Mouse (Mus musculus) urinary bladder, postnatal 4 days (tissue): ENCODE results near the gene Kifc1.
"Not testable (repeated sequence)": the region's sequence is repeated elsewhere in the genome, so short reads cannot be mapped to it uniquely, and the experiment has no call there.

Source experiments
- DNase-seq, 2 experiments: peaks; one replicate each; pipeline ENCODE4 v3.0.0; 2021 to 2022; ENCODE audit warnings: low spot score in 2 of 2

Gene Kifc1

DNA sequence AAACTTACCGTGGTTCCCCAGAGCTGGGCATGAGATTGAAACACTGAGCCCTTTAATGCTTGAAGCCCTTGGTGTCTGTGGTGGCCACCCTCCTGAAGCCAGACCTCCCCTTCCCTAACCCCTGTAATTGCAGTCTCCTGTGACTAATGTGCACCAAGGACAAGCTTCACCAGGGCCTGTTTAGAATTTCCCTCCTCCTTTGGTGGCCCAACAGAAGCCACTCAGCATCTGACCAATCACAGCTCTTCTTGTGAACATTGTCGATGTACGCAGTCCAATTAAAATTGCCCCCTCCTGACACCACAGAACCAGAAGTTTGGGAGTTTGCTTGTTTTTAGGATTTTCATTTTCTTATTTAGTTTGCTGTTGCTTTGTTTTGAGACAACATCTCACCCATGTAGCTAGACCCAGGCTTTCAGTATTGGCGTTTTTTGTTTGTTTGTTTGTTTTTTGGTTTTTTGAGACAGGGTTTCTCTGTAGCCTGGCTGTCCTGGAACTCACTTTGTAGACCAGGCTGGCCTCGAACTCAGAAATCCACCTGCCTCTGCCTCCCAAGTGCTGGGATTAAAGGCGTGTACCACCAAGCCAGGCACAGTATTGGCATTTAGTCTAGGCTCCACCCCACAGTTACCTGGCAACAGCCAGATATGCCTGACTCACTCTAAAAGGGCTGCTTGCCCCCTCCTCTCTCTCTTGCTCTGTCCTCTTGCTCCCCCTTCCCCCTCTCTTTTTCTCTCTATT, 13.6 kb upstream of the Kifc1 start:
- DNase-seq: not testable (repeated sequence)

DNA sequence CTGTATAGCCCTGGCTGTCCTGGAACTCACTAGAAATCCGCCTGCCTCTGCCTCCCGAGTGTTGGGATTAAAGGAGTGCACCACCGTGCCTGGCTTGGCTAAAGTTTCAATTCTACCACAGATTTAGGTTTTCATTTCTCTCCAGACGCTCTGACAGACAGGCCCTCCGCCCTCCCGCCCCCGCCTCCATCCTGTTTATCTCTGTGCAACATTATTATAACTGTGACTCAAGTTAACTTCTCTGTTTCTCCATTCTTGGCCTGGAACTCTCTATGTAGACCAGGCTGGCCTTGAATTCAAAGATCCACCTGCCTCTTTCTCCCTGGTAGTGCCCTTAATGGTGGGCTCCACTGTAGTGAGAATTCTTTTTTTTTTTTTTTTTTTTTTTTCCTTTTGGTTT, 12.0 kb upstream of the Kifc1 start:
- DNase-seq: no peak

DNA sequence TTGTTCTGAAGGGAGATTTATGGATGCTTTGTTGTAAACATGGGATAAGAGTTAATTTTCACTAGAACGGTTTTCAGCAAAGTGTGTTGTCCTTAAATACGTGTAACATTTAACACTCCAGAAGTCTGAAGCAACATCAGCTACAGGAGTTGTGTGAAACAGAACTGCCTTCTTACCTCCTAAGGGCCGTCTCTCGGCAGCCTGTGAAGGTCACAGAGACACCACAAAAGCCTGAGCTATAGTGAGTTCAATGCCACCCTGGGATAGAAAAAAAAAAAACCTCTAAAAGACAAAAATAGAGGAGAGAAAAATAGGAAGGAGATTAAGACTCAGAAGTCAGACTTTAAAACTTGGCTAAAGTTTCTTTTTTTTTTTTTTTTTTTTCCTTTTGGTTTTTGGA, 11.6 kb upstream of the Kifc1 start:
- DNase-seq: no peak

DNA sequence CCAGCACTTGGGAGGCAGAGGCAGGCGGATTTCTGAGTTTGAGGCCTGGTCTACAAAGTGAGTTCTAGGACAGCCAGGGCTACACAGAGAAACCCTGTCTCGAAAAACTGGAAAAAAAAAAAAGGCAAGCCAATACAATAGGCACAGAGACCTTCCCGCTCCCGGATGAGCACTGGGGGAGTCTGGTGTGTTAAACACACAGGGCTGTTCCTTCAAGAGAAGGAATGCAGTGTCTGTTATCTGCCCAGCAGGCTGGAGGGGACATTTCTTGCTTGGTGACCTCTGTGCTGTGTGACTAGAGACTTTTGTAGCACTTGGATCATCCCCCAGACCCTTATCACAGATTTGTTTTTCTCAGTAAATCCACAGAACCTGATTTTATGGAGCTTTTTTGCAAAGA, 11.2 kb upstream of the Kifc1 start:
- no peak for DNase-seq

DNA sequence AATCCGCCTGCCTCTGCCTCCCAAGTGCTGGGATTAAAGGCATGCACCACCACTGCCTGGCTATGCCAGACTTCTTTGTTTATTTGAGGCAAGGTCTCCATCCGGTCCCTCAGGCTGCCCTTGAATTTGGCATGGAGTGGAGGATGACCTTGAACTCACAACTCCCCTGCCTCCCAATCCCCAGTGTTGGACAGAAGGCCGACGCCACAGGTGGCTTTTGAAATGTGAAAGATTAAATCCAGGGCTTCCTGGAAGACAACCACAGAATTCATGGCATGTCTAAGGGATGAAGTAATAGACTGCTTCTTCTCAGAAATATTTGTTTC, 10.5 kb upstream of the Kifc1 start:
- no peak for DNase-seq

DNA sequence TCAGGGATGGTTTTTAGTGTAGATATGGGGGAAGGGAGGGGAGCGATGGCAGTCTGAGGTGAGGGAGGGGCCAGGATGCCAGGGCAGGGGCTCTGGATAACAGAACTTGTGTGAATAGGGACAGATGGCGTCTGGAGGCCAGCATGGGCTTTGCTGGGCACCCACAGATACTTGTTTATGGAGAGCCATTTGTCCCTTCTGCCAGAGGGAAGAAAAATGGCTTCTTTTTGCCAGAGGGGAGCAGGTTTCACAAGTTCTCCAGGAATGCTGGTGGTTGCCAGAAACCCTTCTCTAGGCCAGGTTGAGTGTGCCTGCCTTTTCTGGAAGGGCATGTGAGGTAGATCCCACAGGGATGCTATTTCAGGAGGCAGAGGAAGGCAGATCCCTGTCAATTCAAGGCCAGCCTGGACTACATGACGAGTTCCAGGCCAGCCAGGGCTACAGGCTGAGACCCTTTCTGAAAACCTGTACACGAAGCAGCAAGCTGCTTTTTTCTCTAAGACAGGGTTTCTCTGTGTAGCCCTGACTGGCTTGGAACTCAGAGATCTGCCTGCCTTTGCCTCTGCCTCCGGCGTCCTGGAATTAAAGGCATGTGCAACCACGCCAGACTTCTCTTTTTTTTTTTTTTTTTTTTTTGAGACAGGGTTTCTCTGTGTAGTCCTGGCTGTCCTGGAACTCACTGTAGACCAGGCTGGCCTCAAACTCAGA, 10.0 kb upstream of the Kifc1 start:
- no peak for DNase-seq

DNA sequence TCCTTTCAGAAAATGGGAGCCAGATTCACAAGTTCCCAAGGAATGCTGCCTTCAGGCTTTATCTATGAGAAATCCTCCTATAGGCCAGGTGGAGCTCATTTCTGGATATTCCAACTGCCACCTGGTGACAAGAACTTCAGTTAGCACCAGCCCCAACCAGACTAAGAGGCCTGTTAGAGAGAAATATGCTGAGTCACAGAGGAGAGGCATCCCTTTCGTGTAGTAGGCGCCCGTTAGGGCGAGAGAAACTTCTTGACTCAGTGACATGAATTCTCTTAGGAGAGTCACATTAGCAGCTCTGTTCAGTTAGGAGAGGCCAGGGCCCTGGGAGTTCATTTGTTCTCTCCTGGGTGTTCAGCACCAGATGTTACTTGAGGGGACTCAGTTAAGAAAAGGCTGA, 9.2 kb upstream of the Kifc1 start:
- no peak for DNase-seq

DNA sequence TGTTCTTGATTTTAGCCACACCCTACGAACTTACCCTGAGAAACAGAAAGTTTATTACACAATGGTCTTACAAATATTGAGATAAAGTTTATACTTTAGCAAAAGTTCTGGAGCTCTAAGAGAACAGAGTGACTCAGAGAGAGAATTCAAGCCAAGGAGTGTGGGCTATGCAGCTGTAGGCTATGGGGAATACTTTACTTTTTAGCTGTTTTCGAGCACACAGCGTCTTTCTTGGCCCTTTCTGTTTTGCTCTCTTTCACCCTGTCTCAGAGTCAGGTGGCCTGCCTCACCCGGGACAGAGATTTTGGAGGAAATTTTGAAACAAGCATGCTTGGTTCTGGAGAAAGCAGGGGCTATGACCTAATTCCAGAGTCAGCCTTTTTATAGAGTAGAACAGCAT, 7.7 kb upstream of the Kifc1 start:
- DNase-seq: not testable (repeated sequence)

DNA sequence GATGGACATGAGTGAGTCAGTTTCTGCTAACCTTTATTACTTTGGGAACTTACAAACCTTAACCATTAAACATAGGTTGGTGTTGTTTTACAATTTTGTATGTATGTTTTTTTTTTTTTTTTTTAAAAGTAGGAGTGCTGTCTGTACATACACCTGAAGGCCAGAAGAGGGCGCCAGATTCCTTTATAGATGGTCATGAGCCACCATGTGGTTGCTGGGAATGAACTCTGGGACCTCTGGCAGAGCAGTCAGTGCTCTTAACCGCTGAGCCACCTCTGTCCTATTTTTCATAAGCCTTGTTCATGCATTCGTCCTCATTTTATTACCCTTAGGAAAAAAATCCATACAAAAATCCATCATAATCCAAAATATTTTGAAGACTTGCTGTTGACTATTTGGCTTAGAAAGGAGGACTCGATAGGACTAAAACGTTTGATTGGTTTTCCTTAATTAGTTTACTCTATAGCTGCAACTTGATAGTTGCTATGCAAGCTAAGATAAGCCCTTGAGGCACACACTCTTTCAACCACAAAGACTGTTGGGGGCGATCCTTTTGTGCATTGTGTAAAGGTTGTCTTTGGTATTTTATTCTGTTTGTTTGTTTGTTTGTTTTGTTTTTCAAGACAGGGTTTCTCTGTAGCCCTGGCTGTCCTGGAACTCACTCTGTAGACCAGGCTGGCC, 6.8 kb upstream of the Kifc1 start:
- DNase-seq: no peak

DNA sequence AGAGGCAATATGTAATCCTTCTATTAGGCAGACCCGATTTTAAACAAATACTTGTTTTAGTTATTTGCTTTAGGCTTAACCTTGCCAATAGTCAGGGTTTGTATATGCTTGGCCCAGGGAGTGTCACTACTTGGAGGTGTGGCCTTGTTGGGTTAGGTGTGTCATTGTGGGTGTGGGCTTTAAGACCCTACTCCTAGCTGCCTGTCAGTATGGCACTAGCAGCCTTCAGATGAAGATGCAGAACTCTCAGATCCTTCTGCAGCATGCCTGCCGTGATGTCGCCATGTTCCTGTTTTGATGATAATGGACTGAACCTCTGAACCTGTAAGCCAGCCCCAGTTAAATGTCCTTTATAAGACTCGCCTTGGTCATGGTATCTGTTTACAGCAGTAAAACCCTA, 2.5 kb upstream of the Kifc1 start:
- DNase-seq: not testable (repeated sequence)

DNA sequence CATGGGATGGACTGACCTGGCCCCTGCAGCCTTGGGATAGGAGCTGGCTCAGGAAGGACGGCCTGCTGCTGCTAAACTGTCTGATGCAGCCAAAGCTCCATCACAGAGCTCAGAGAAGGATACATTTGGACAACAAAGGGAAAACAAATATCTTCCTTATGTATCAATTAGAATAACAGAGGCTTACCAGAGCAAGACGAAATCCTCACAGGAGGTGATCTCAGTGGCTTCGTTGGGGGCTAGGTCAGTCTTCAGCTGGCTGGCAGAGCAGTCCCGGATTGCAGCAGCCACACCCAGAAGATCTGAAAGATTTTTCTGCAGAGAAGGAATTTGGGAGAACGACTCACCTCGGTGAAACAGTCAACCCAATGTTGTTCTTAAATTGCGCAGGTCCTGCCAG, 2.0 kb upstream of the Kifc1 start:
- DNase-seq: no peak

DNA sequence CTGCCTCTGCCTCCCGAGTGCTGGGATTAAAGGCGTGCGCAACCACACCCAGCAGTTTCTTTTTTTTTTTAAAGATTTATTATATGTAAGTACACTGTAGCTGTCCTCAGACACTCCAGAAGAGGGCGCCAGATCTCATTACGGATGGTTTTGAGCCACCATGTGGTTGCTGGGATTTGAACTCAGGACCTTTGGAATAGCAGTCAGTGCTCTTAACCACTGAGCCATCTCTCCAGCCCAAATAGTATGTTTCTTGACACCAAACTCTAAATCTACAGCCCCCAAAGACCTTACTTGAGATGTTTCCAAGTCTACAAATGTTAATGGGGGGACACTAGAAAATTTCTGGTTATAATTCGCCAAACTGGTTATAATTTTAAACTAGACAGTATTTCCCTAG, 1.4 kb upstream of the Kifc1 start:
- not testable (repeated sequence) for DNase-seq

DNA sequence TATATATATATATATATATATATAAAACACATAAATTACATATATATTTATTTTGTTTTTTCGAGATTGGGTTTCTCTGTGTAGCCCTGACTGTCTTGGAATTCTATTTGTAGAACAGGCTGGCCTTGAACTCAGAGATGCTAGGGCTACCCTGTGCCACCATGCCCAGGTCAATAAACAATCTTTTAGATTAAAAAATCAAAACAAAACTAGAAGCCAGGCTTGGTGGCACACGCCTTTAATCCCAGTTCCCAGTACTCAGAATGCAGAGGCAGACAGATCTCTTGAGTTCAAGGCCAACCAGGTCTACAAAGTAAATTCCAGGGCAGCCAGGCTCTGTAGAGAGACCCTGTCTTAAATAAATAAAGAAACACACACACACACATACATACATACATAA, 896 bp upstream of the Kifc1 start:
- DNase-seq: no peak

DNA sequence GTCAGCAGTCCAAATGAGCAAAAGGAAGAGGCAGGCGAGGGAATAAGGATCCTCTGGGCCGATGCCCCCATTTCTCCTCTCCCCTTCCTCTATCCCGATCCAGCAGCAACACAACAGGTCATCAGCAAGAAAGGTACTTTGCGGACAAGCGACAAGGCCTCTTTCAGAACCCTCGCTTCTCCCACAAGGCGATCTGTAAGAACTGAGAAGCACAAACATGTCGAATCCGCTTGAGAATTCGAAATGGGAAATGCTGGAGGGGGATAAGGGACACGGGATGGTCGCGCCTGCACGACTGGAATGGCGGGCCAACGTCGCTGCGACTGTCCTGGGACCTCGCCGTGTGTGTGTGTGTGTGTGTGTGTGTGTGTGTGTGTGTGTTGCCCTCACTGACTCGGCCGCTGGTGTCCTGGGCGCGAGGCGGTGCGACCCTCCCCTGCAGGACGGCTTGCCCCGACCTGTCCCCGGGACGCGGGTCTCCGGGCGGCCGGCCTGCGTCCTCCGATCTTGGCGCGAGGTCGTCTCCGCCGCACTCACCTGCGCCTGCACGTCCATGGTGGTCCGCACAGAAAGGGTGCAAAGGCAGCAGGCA, 424 bp downstream of the Kifc1 start:
- DNase-seq: not testable (repeated sequence)

DNA sequence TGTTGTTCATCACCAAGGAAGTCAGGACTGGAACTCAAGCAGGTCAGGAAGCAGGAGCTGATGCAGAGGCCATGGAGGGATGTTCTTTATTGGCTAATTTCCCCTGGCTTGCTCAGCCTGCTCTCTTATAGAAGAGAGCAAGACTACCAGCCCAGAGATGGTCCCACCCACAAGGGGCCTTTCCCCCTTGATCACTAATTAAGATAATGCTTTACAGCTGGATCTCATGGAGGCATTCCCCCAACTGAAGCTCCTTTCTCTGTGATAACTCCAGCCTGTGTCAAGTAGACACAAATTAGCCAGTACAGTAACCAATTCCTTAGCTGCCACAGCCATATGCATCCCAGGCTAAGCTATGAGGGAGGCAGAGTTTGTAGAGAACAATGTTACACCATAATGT, 2.2 kb downstream of the Kifc1 start:
- DNase-seq: not testable (repeated sequence)

DNA sequence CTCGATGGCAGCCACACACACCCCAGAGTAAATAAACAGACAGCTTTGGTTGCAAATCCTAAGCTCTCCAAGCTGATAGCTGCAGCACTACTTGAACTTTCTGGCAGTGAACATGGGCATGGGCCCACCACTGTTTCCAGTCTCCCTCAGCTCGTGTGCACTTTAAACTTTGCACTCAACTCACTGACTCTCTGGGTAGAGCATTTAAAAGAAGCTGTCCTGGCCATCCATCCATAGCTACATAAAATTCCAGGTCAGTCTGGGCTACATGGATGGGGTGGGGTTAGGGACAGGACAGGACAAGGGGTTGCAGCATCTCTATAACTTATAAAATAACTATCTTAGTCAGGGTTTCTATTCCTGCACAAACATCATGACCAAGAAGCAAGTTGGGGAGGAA, 2.7 kb downstream of the Kifc1 start:
- DNase-seq: not testable (repeated sequence)

DNA sequence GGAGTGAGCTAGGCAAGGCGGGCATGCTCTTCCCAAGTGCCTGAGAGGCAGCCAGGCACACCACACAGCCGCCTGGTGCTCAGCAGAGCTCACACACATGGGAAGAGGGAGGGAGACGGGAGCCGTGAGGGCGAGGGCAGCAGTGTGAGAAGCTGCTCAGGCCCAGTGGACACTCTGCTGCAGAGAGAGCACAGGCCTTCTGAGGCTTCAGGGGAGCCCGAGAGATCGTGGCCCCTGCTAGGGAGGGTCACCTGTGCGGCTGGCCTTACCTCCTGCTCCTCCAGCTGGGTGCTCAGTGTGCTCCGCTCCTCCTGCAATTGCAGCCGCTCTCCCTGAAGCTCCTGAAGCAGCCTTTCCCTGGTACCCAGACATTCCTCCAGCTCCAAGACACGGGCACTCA, 6.1 kb downstream of the Kifc1 start:
- DNase-seq: not testable (repeated sequence)

DNA sequence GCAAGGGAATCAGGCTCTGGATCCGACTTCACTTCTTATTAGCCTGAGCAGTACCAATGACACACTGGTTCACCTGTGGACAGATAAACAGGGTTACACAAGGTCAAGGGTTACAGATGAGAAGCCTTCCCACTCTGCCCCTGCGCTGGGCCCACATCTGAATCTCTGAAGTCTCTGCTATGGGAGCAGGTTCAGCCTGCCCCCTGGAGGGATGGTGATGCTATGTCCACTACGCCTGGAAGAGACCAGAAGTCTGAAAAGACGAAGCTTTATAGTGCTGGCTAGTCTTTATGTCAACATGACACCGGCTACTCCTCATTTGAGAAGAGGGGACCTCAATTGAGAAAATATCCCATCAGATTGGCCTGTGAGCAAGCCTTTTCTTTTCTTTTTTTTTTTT, 14.7 kb downstream of the Kifc1 start:
- DNase-seq: not testable (repeated sequence)

DNA sequence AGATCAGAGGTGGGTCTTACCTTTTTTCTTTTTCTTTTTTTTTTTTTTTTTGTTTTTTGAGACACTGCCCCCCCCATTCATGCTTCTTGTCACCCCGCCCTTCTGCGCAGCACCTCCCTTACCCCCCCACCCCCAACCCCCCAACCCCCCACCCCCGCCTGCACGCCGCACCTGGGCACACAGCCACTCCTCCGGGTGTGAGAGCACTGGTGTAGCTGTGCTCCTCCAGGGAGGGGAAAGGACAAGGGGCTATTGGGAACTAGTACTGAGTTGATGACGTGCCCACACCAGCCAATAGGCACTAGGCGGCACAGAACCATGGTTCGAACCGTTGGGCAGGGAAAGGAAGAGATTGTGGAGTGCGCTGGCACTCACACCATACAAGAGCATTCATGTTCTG, 16.1 kb downstream of the Kifc1 start:
- no peak for DNase-seq

DNA sequence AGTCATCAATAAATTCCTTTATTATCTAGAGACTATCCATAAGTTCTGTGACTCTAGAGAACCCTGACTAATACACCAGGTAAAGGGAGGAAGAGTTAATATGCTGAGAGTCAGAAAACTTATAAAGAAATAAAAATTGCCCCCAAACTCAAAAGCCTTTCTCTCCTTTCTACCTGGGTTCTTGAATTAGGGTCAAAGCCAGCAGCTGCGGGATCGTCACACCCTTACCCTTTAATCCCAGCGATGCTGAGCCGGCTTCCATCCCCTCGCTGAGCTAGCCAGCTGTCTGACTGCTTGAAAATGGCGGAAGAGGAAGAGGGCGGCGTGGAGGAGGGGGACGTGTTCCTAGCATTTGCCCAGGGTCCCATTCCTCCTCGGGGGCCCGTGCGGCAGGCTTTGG, 16.9 kb downstream of the Kifc1 start, which contains the start of gene Gm7029:
Gm7029 (plus strand) TSS at position 301 of the 400 bp plus-strand sequence.
- not testable (repeated sequence) for DNase-seq

DNA sequence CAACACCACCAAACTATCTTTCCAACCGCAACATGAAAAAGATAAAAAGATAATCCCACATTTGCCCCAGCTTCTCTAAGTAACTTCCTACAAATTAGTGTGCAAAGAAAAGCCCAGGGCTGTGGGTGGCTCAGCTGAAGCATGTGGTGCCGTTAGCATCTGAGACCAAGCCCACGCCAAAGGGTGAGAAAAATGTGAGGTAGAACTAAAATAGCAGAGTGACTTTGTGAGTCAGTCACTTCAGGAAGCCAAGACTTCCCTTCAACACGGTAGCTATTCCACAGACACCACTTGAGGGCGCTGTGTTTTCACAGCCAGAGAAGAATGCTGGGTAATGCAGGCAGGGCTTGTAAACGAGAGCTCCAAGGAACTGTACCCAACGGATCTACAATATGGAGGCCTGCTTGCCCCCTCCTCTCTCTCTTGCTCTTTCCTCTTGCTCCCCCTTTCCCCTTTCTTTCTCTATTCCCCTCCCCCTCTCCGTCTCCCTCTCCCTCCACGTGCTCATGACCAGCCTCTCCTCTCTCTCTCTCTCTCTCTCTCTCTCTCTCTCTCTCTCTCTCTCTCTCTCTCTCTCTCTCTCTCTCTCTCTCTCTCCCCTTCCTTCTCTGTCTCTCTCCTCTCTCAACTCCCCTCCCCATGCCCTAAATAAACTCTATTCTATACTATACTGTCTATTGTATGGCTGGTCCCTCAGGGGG, 25.0 kb downstream of the Kifc1 start:
- no peak for DNase-seq

DNA sequence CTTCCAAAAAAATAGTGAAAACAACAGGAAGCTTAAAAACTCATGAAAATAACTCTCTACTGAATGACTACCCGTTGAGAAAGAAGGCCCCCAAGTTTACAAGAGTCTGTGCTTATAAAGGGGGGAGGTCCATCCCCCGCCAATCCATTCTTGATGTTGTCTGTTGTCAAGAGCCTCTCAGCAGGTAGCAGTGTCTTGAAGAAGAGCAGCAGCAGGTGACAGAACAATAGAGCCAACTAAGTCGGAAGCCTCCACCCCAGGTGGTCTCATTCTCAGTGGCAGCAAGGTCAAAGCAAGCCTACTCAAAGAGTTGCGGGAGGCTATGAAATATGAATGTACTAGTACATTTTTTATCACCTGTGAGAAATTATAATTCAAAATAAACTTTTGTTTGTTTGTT, 32.6 kb downstream of the Kifc1 start:
- DNase-seq: no peak
